Mouse (Mus musculus) olfactory bulb, adult 2 months (tissue): ENCODE measurements around the gene Aldh1a2.

Experiments used
- CTCF ChIP-seq: fragments of 200-500 bp; IDR thresholded peaks from 2 replicates; pipeline ENCODE4 v1.5.1; 2012; ENCODE audit warnings: low read depth, mild to moderate bottlenecking, low read length, moderate library complexity; ENCODE audit not compliant: insufficient read depth
- POLR2A ChIP-seq: fragments of 200-500 bp; IDR thresholded peaks from 2 replicates; pipeline ENCODE4 v1.6.1; 2012; ENCODE audit warnings: mild to moderate bottlenecking, low read depth, low read length, moderate library complexity; ENCODE audit not compliant: insufficient read depth

GRCm38 (mm10) chr9:71319776-71320175 lies 104.2 kb downstream of the Aldh1a2 start:
- TF ChIP-seq POLR2A (no peak), CTCF (no peak)
